Mouse (Mus musculus) cerebellum, adult 11 months (tissue): ENCODE data around the gene Usp21.
"Not testable (repeated sequence)": the region's sequence is repeated elsewhere in the genome, so short reads cannot be mapped to it uniquely, and the experiment has no call there.

Source experiments
- DNase-seq: peaks from one replicate; pipeline ENCODE4 v3.0.0; 2022

Gene Usp21

GRCm38 (mm10) chr1:171287136-171288081, at the start of gene Usp21:
Gene Usp21, minus strand, starts transcription at chr1:171287991.
- peak; percentile 94 for DNase-seq

GRCm38 (mm10) chr1:171330216-171330560, 42.4 kb upstream of the Usp21 start:
- no peak for DNase-seq

DNA sequence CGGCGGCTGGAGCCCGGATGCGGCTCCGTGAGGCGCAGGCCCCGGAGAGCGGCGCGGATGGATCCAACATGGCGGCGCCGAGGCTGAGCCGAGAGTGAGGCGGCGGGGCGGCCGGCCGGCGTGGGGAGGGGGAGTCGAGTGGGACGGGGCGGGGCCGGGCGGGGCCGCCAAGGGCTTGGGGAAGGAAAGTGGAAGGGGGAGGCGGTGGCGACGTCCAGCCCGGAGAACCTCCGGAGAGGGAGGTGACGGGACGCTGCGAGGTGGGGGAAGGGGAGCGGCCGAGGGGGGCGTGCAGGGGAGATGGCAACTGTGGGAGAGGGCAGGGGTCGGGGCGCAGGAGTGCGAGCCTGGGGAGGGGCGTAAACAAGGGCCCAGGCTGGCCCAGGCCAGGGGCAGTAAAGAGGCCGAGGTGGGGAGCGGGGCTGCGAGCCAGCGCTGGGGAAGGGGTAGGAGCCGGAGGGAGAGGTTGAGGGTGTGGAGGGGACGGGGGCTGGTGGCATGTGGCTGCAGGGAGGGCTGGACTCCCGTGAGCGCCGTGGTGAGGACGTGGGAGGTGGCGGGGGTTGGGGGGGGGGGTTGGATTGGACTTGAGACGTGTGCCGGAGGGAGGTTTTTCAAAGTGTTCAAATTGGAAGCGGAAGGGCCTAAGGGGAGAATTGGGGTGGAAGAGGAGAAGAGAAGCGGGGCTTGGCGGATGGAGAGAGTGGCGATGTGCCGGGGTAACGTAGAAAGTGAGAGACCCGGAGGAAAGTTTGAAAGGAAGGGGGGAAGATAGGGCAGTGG, 41.8 kb upstream of the Usp21 start:
- DNase-seq = peak; percentile 71

- peak; percentile 90 for DNase-seq
Observed at GRCm38 (mm10) chr1:171328839-171329432, 41.1 kb upstream of the Usp21 start, which contains the start of gene Dedd. Gene Dedd, plus strand, starts transcription at chr1:171329145.

DNA sequence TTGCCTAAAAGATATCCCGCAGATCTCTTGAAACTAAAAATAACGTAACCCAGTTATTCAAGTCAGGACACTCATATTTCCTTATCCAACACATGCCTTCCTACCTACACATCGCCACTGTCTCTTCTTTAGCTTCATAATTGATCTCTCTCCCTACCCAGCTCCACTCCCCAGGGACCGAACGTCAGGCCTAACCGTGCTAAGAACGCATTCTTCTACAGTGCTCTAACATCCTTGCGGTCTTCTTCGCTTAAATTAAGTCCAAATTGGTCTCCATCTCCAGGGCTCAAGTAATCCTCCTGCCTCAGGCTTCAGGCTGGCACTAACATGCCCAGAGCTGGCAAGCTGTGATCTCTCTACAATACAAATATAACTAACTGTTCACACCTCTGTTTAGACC, 40.5 kb upstream of the Usp21 start:
- DNase-seq = no peak

- DNase-seq = not testable (repeated sequence)
Observed at GRCm38 (mm10) chr1:171326588-171326987, 38.8 kb upstream of the Usp21 start.

DNA sequence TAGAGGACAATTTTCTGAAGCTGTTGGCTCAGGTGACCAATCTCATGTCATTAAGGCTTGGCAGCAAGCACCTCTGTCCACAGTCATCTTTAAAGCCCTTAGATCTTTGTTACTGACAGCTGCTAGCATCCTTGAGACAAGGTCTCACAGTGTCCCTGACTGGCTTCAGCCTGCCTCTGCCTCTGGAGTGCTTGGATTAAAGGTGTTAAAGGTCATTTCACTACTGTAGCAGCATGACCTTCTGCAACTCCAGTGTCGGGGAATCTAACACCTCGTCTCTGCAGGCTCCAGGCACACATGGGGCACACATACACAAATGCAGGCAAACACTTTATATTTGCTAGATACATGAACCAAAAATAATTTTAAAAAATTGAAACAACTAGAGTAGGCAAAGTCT, 37.8 kb upstream of the Usp21 start:
- no peak for DNase-seq

DNA sequence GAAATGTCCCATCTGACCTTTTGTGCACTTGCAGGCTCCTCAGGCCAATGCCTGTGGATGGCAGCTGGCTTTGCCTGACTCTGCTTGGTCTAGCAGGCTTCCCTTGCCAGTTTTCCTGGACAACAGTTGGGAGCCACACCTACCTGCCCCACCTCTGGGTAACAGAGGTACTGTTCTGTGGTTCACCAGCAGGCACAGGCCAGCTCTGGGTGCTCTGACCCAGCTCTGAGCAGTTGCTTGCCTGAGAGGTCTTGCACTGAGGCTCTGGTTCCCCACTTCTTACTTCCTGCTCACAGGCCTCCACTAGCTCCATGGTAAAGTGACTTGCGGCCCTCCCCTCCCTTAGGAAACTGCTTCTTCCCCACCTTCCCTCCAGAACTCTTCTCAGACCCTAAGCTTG, 34.2 kb upstream of the Usp21 start:
- no peak for DNase-seq

GRCm38 (mm10) chr1:171321415-171321814, 33.6 kb upstream of the Usp21 start:
- DNase-seq = no peak

GRCm38 (mm10) chr1:171320151-171320550, 32.4 kb upstream of the Usp21 start:
- DNase-seq = peak; percentile 67

- DNase-seq = no peak
Observed at GRCm38 (mm10) chr1:171319748-171320147, 32.0 kb upstream of the Usp21 start.

- DNase-seq = no peak
Observed at GRCm38 (mm10) chr1:171309321-171309720, 21.5 kb upstream of the Usp21 start.

DNA sequence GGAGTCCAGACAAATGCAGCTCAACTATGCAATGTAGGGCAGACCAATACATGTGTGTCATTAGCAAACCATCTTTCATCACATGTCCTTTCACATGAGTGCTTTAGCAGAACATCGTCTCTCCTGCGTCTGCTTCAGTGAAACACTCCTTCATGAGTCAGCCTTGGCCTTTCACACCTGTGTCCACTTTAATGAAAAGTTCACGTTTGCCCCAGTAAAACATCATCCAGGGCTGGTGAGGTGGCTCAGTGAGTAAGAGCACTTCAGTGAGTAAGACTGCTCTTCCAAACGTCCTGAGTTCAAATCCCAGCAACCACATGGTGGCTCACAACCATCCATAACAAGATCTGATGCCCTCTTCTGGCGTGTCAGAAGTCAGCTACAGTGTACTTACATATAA, 18.4 kb upstream of the Usp21 start:
- DNase-seq = not testable (repeated sequence)

GRCm38 (mm10) chr1:171298226-171298625, 10.4 kb upstream of the Usp21 start:
- DNase-seq = no peak

GRCm38 (mm10) chr1:171295063-171295402, 7.2 kb upstream of the Usp21 start:
- DNase-seq = no peak

- peak; percentile 81 for DNase-seq
Observed at GRCm38 (mm10) chr1:171294298-171295062, 6.7 kb upstream of the Usp21 start, which contains the start of gene Ufc1. Gene Ufc1, minus strand, starts transcription at chr1:171295024.

- DNase-seq = no peak
Observed at GRCm38 (mm10) chr1:171293906-171294297, 6.1 kb upstream of the Usp21 start.

DNA sequence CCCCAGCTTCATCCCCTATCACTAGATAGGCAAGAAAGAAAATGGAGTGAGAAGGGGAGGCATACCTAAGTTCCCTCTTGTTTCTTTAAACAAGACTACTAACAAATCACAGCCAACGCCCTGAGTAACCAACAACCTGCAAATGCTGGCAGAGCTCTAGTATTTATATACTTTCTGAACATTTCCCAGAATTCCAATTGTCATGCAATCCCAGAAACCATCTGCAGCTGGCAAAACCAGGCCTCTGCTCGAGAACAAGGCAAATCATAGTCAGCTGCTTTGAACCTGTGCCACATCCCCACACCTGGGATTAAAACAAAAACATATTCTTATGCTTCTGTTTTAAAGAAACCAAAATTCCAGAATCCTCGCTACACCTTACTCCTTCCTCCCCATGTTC, 5.6 kb upstream of the Usp21 start:
- DNase-seq = no peak

GRCm38 (mm10) chr1:171288328-171288727, 537 bp upstream of the Usp21 start:
- no peak for DNase-seq

DNA sequence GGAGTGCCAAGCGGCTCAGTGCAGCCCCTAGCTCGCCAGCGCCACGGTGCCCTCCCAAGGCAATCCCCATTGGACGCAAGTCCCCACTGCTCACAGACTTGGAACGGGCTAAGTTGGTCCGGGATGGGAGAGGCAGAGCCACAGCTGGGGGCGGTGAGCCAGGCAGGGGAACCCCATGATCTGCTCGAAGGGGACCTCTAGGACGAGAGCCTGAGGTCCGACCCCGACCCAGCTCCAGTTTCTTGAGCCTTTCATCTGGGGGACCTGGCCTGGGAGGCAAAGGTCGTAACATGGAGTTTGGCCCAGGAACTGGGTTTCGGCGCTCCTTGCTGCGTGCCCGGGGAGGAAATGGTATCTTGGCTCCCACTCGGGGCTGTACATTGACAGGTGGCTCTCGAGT, 1.3 kb downstream of the Usp21 start:
- no peak for DNase-seq

DNA sequence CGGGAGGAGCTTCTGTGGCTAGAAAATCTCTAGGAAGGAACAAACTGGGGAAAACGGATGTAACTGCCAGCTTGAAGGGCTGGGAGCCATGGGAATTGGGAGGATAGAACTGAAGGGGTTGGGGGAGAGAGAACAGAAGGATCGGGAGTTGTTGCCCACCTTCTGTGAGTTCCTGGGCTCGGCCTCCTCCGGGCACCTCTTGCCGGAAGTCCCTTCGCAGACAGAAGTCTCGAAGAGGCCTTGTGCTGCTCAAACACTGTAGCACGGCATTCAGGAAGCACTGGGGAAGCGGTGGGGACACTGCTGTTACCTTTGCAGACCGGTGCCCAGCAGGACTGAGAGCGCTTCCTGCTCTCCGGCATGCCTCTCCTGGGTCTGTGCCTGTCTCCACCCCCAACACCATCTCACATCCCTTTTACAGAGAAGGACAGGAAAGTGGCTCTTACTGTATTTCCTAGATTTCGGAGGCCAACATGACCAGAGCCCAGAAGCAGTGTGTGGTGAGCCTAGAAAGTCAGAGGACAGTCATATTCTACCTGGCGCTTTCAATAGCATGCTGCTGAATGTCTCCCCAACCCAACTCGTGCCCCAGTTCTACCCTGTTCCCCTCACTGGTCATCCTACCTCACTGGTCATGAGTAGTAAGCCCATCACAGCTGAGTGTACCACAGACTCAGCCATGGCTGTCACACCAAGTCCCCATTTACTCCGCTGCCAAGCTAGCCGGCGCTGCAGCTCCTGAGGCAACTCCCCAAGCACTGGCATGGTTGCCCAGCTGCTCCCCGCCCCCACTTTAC, 2.5 kb downstream of the Usp21 start:
- no peak for DNase-seq

DNA sequence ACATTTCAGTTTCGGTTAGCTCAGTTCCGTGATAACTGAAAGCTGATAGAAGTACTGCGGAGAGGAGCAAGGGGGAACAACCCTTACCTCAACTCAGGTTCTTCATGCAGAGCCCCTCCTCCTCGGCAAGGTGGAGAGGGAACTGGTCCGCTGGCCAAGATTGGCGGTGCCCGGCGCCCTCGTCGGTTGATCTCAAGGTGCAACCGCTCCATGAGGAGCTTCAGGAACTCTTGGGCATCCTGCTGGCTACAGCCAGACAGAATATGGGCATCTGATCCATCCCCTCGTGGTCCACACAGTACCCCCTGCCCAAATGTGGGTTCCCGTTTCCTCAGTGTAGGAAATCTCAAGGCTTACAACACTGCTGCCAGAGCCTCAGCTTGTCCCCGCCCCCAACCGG, 3.3 kb downstream of the Usp21 start:
- DNase-seq = no peak
